25 mouse cellular contexts compared by ENCODE assay signal in genomic region chr11:10798079-10798478, GRCm38 (mm10).
"Had no signal": no experiment of that assay in that cellular context is flagged by ENCODE, and none has a peak within 500 bp of the region (broad histone marks: within the 10 kb centered on the region; RNA-seq: fewer than 3 reads in every experiment).

No protein-coding gene starts in this region.

- H3K4me2 ChIP-seq: heart, embryonic 12.5 days; hindbrain, embryonic 12.5 days; hindbrain, embryonic 14.5 days; intestine, embryonic 15.5 days; limb, embryonic 12.5 days; liver, embryonic 11.5 days; liver, embryonic 13.5 days had no signal

- H3K4me3 ChIP-seq: heart, embryonic 10.5 days; heart, embryonic 12.5 days; hindbrain, embryonic 10.5 days; hindbrain, embryonic 12.5 days; intestine, embryonic 15.5 days; layer of hippocampus, adult 2 months; left cerebral cortex, adult 2 months; limb, embryonic 10.5 days; limb, embryonic 12.5 days; liver, embryonic 13.5 days had no signal

- ATAC-seq: hindbrain, embryonic 16.5 days; inflammation-experienced regulatory T-cells, adult 6 months; intestine, embryonic 15.5 days; intestine, postnatal 0 days had no signal

- H3K27me3 ChIP-seq: heart, embryonic 12.5 days; hindbrain, embryonic 12.5 days; intestine, embryonic 15.5 days; limb, embryonic 12.5 days; liver, embryonic 13.5 days had no signal

- H3K27ac ChIP-seq: heart, embryonic 10.5 days; hindbrain, embryonic 10.5 days; hindbrain, embryonic 12.5 days; hindbrain, embryonic 14.5 days; intestine, embryonic 15.5 days; layer of hippocampus, adult 2 months; left cerebral cortex, adult 2 months; limb, embryonic 10.5 days; limb, embryonic 12.5 days; liver, embryonic 13.5 days had no signal

- H3K36me3 ChIP-seq: heart, embryonic 10.5 days; heart, embryonic 12.5 days; hindbrain, embryonic 10.5 days; hindbrain, embryonic 12.5 days; intestine, embryonic 15.5 days; limb, embryonic 10.5 days; limb, embryonic 12.5 days; liver, embryonic 13.5 days had no signal

- H3K9me3 ChIP-seq: heart, embryonic 10.5 days; heart, embryonic 12.5 days; hindbrain, embryonic 10.5 days; hindbrain, embryonic 12.5 days; intestine, embryonic 15.5 days; limb, embryonic 10.5 days; limb, embryonic 12.5 days; liver, embryonic 13.5 days had no signal

- H3K9ac ChIP-seq: heart, embryonic 12.5 days; hindbrain, embryonic 12.5 days; hindbrain, embryonic 14.5 days; intestine, embryonic 15.5 days; limb, embryonic 12.5 days; liver, embryonic 13.5 days had no signal

- DNase-seq: gastrocnemius, postnatal 14 days; gastrocnemius, postnatal 36 days; heart, adult 18-20 months; heart, postnatal 10 days; heart, postnatal 4 days; kidney, adult 18-20 months; kidney, adult 8-10 months; kidney, postnatal 10 days; kidney, postnatal 25 days; kidney, postnatal 4 days; liver, embryonic 13.5 days had no signal

- H3K4me1 ChIP-seq: heart, embryonic 10.5 days; heart, embryonic 12.5 days; hindbrain, embryonic 10.5 days; hindbrain, embryonic 12.5 days; intestine, embryonic 15.5 days; limb, embryonic 10.5 days; limb, embryonic 12.5 days; liver, embryonic 13.5 days had no signal
